Mouse (Mus musculus): ENCODE data around the gene Srrm1. TPM values are rescaled to one million over a fixed set of nuclear protein-coding genes. Genes with fewer than 3 reads are reported as not detected.

Srrm1 gene
- polyA plus RNA-seq, 1 experiment = 12.2 TPM

GRCm38 (mm10) chr4:135306971-135307632 is 46.0 kb downstream of the Srrm1 start:
- H3K4me3 ChIP-seq (ENCODE audit: low read depth, low read length) = no peak overlapping the region
- no peak overlapping the region for H3K27ac ChIP-seq (ENCODE audit: insufficient read depth, low read depth, low read length)
- no peak for TF ChIP-seq POLR2A (IDR thresholded peaks at IDR 0.05; ENCODE audit: low read depth, low read length)
- no peaks in the 10 kb centered on the region for H3K36me3 ChIP-seq (ENCODE audit: control insufficient read depth, insufficient read depth, low read length)
- 39% methylated on average over 17 of the region's 17 CpGs for WGBS
- H3K27me3 ChIP-seq (ENCODE audit: control insufficient read depth, insufficient read depth, low read length) = no peaks in the 10 kb centered on the region
- peaks cover 5% of the 10 kb centered on the region; the same call in 1 of the 2 replicates for H3K4me1 ChIP-seq (ENCODE audit: control insufficient read depth, insufficient read depth, insufficient read length, low read length)

- WGBS = 23% methylated on average over 4 of the region's 4 CpGs
- H3K27me3 ChIP-seq (ENCODE audit: control insufficient read depth, insufficient read depth, low read length) = no peaks in the 10 kb centered on the region
- TF ChIP-seq POLR2A (IDR thresholded peaks at IDR 0.05; ENCODE audit: low read depth, low read length) (no peak), CTCF (IDR thresholded peaks at IDR 0.05; ENCODE audit: extremely low read depth, insufficient read length, insufficient replicate concordance, low read depth, low read length) (no peak)
- H3K27ac ChIP-seq (ENCODE audit: insufficient read depth, low read depth, low read length) = no peak overlapping the region
- peaks cover 5% of the 10 kb centered on the region; the same call in 1 of the 2 replicates for H3K4me1 ChIP-seq (ENCODE audit: control insufficient read depth, insufficient read depth, insufficient read length, low read length)
- H3K4me3 ChIP-seq (ENCODE audit: low read depth, low read length) = no peak overlapping the region
- H3K36me3 ChIP-seq (ENCODE audit: control insufficient read depth, insufficient read depth, low read length) = no peaks in the 10 kb centered on the region
Measured at GRCm38 (mm10) chr4:135306533-135306932, 46.6 kb downstream of the Srrm1 start.

GRCm38 (mm10) chr4:135302261-135302660 is 50.9 kb downstream of the Srrm1 start:
- Histone ChIP-seq H3K27me3 (ENCODE audit: control insufficient read depth, insufficient read depth, low read length) (no peaks in the 10 kb centered on the region), H3K4me1 (ENCODE audit: control insufficient read depth, insufficient read depth, insufficient read length, low read length) (peaks cover 7% of the 10 kb centered on the region; the same call in 1 of the 2 replicates), H3K27ac (ENCODE audit: insufficient read depth, low read depth, low read length) (no peak overlapping the region), H3K36me3 (ENCODE audit: control insufficient read depth, insufficient read depth, low read length) (no peaks in the 10 kb centered on the region), H3K4me3 (ENCODE audit: low read depth, low read length) (no peak overlapping the region)
- WGBS = 73% methylated on average over 10 of the region's 10 CpGs
- no peak for TF ChIP-seq CTCF (IDR thresholded peaks at IDR 0.05; ENCODE audit: extremely low read depth, insufficient read length, insufficient replicate concordance, low read depth, low read length)
- TF ChIP-seq POLR2A (IDR thresholded peaks at IDR 0.05; ENCODE audit: low read depth, low read length) = no peak

GRCm38 (mm10) chr4:135301166-135301565 is 52.0 kb downstream of the Srrm1 start:
- H3K4me1 ChIP-seq (ENCODE audit: control insufficient read depth, insufficient read depth, insufficient read length, low read length) = peaks cover 4% of the 10 kb centered on the region; the same call in 1 of the 2 replicates
- no peak for TF ChIP-seq CTCF (IDR thresholded peaks at IDR 0.05; ENCODE audit: extremely low read depth, insufficient read length, insufficient replicate concordance, low read depth, low read length)
- TF ChIP-seq POLR2A (IDR thresholded peaks at IDR 0.05; ENCODE audit: low read depth, low read length) = no peak
- WGBS = 91% methylated on average over 3 of the region's 3 CpGs

GRCm38 (mm10) chr4:135300248-135301041 is 52.7 kb downstream of the Srrm1 start:
- Histone ChIP-seq H3K36me3 (ENCODE audit: control insufficient read depth, insufficient read depth, low read length) (no peaks in the 10 kb centered on the region), H3K4me3 (ENCODE audit: low read depth, low read length) (no peak overlapping the region), H3K4me1 (ENCODE audit: control insufficient read depth, insufficient read depth, insufficient read length, low read length) (peaks cover 4% of the 10 kb centered on the region; the same call in 1 of the 2 replicates), H3K27ac (ENCODE audit: insufficient read depth, low read depth, low read length) (no peak overlapping the region), H3K27me3 (ENCODE audit: control insufficient read depth, insufficient read depth, low read length) (0 out of 2 replicates have a peak, but pooled peaks cover 2% of the 10 kb centered on the region)
- TF ChIP-seq POLR2A (IDR thresholded peaks at IDR 0.05; ENCODE audit: low read depth, low read length) (no peak), CTCF (IDR thresholded peaks at IDR 0.05; ENCODE audit: extremely low read depth, insufficient read length, insufficient replicate concordance, low read depth, low read length) (no peak)
- 87% methylated on average over 26 of the region's 26 CpGs for WGBS

More at GRCm38 (mm10) chr4:135301166-135301565, 52.0 kb downstream of the Srrm1 start:
- H3K27ac ChIP-seq (ENCODE audit: insufficient read depth, low read depth, low read length) = no peak overlapping the region
- H3K36me3 ChIP-seq (ENCODE audit: control insufficient read depth, insufficient read depth, low read length) = no peaks in the 10 kb centered on the region
- H3K27me3 ChIP-seq (ENCODE audit: control insufficient read depth, insufficient read depth, low read length) = 0 out of 2 replicates have a peak, but pooled peaks cover 2% of the 10 kb centered on the region
- no peak overlapping the region for H3K4me3 ChIP-seq (ENCODE audit: low read depth, low read length)

- no peak overlapping the region for H3K27ac ChIP-seq (ENCODE audit: insufficient read depth, low read depth, low read length)
- no peak overlapping the region for H3K4me3 ChIP-seq (ENCODE audit: low read depth, low read length)
- WGBS = 45% methylated on average over 10 of the region's 10 CpGs
- 0 out of 2 replicates have a peak, but pooled peaks cover 2% of the 10 kb centered on the region for H3K27me3 ChIP-seq (ENCODE audit: control insufficient read depth, insufficient read depth, low read length)
- peaks cover 4% of the 10 kb centered on the region; the same call in 1 of the 2 replicates for H3K4me1 ChIP-seq (ENCODE audit: control insufficient read depth, insufficient read depth, insufficient read length, low read length)
- H3K36me3 ChIP-seq (ENCODE audit: control insufficient read depth, insufficient read depth, low read length) = no peaks in the 10 kb centered on the region
- TF ChIP-seq CTCF (IDR thresholded peaks at IDR 0.05; ENCODE audit: extremely low read depth, insufficient read length, insufficient replicate concordance, low read depth, low read length) (no peak), POLR2A (IDR thresholded peaks at IDR 0.05; ENCODE audit: low read depth, low read length) (no peak)
Measured at GRCm38 (mm10) chr4:135298680-135299079, 54.4 kb downstream of the Srrm1 start.
